Mouse (Mus musculus) midbrain, embryonic 11.5 days (tissue): ENCODE results near the gene Armh1. TPM values are rescaled to one million over a fixed set of nuclear protein-coding genes. Genes with fewer than 3 reads are reported as not detected.

Experiments used
- polyA plus RNA-seq: library from polyadenylated mRNA; unstranded; fragments of >200 nt; fragmentation: Nextera tagmentation; extraction: Ambion mirVana; gene quantifications from 2 replicates; pipeline ENCODE4 v1.2.1, GENCODE M21; 2014

Gene Armh1
- polyA plus RNA-seq, 1 experiment from 2014 or later: 0.34 TPM

Other genes starting within 250 kb of the Armh1 start
- 43.0 and 49.4 TPM in 2 replicates for gene Eif2b3, start 232.7 kb downstream of the Armh1 start, polyA plus RNA-seq
- gene Ptch2, start 156.1 kb downstream of the Armh1 start, polyA plus RNA-seq: 3.6 and 5.0 TPM in 2 replicates
- gene Btbd19, start 126.4 kb downstream of the Armh1 start, polyA plus RNA-seq: 2.7 and 3.8 TPM in 2 replicates
- not detected in 2 replicates for gene Tctex1d4, start 125.3 kb downstream of the Armh1 start, polyA plus RNA-seq
- 28.0 and 32.8 TPM in 2 replicates for gene Plk3, start 118.2 kb downstream of the Armh1 start, polyA plus RNA-seq
- gene Rps8, start 95.9 kb downstream of the Armh1 start, polyA plus RNA-seq: 780 and 794 TPM in 2 replicates
- 103 and 104 TPM in 2 replicates for gene Kif2c, start 69.5 kb downstream of the Armh1 start, polyA plus RNA-seq
- gene Tmem53, start 174 bp downstream of the Armh1 start, polyA plus RNA-seq: 7.5 and 8.4 TPM in 2 replicates
- 54.6 and 63.3 TPM in 2 replicates for gene Rnf220, start 244.9 kb upstream of the Armh1 start, polyA plus RNA-seq